Mouse (Mus musculus): ENCODE measurements around the gene Ring1.
A peak's percentile ranks its signal among the peaks of the same experiment; 100 is the strongest.

The Ring1 gene

DNA sequence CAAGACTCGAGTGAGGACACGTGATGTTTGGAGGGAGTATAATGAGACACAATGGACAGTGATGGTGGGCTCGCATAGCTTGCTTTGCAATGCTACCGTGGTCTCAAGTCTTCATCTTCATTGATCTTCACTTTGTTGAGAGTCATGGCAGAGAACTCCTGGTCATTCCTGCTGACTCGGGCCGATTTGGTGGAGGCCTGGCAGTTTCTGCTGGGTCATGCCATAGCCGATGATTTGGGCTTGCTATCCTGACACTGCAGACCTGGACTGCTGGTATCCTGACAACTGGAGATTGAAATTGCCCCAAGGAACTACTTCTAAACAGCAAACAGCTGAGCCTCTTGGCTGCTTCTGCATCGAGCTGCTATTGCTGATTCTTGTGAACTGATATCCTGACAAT lies 29.5 kb downstream of the Ring1 start:
- no peak for DNase-seq (ENCODE audit: inconsistent ontology term)

DNA sequence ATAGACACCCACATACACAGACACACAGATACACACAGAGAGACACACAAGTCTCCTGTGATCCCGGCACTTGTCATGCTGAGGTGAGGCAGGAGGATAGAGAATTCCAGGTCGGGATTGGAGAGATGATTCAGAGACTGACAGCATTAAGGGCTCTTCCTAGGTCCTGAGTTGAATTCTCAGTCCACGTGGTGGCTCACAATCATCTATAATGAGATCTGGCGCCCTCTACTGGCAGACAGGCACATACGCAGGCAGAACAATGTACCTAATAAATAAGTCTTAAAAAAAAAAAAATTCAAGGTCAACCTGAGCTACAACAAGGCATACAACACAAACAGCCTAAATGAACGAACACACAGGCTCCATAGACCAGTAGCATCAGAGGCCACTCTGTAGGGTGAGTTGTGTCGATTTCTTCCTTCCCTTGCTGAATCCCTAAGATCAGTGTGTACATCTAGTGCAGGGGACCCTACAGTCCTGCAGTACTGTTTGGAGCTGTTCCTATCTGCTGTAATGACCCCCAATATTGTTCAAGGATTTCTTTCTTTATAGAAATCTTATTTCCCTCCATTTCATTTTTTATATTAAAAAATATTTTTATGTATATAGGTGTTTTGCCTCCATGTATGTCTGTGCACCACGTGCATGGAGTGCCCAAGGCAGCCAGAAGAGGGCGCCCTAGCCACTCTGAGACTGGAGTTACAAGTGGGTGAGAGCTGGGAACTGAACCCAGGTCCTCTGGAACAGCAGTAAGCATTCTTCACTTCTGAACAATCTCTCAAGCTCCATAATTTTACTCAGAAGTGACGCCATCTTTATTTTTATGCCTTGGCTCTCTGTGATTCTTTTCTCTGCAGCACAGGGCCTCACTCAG lies 32.5 kb downstream of the Ring1 start:
- peak; percentile 38 for DNase-seq (ENCODE audit: inconsistent ontology term)

DNA sequence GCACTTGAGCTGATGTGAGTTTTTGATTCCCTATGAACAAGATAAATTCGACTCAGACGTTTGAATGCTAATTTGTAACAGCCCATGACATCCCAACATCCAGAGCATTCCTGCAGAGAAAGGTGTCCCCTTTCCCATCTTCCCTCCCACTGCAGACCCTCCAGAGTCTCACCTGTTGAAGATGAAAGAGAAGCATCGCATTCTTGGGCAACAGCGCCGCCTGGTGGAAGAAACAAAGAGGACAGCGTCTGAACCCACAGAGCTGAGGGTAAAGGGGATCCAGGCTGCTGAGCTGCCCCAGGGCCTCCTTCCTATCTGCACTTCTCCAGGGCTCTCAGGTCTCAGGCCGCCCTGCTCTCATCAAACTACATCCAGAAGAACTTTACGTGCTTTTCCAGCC lies 42.3 kb downstream of the Ring1 start:
- peak; percentile 10 for DNase-seq (ENCODE audit: inconsistent ontology term)

DNA sequence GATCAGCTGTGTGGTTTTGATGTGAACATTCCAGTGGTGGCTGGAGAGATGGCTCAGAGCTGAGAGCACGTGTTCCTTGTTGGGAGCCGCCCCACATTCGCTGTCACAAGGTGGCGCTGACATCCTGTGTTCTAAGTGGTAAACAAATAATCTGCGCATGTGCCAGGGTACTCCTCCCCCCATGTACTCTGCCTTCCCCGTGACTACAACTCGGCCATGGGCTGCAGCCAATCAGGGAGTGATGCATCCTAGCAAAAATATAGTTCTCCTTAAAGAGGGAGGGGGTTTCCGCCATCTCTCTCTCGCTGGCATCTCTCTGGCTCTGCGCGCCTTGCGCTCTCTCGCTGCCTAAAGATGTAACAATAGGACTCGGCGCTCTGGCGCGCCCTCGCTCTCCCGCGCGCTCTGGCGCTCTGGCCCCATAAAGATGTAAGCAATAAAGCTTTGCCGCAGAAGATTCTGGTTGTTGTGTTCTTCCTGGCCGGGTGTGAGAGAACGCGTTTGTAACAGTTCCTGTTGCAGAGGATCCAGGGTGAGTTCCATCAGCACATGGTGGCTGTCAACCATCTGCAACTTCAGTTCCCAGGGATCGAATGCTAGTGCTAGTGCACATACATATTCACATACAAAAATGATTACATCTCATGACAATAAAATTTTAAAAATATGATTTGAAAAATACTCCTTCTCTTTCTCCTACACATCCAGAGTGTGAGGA lies 43.1 kb downstream of the Ring1 start:
- DNase-seq (ENCODE audit: inconsistent ontology term): peak; percentile 97

DNA sequence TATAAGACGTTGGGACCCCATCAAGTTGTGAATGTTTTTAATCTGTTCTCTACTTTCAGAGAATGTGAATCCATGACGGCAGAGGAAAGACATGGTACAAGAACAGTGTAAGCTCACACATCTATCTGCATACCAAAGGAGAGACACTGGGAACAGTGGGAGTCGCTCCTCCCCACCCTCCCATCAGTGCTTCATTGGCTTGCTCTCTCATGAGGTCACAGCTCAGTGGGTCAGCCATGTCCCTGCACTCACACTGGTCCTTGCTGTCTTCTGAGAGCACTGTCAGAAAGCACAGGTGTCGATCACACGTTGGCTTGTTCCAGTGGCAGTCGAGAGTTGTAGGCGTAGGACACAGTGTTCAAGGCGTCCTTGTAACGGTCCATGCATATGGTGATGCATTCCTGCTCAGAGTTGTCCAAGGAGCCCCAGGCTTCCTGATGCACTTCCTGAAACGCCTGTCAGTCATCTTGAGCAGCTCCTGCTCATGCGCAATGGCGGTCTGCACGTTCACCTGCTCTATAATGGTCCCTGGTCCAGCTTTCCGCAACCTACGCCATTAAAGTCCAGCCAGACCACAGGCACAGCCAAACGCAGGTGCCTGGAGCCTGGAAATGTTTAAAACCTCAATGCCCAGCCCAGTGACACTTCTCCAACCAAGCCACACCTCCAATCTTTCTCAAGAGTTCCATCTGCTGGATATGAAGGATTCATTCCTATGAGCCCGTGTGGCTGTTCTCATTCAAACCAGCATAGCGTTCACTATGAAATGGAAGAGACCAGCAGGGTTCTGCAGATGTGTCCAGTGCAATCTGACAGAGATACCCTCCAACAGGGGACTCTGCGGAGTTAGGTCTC lies 44.1 kb downstream of the Ring1 start:
- DNase-seq (ENCODE audit: inconsistent ontology term): no peak

DNA sequence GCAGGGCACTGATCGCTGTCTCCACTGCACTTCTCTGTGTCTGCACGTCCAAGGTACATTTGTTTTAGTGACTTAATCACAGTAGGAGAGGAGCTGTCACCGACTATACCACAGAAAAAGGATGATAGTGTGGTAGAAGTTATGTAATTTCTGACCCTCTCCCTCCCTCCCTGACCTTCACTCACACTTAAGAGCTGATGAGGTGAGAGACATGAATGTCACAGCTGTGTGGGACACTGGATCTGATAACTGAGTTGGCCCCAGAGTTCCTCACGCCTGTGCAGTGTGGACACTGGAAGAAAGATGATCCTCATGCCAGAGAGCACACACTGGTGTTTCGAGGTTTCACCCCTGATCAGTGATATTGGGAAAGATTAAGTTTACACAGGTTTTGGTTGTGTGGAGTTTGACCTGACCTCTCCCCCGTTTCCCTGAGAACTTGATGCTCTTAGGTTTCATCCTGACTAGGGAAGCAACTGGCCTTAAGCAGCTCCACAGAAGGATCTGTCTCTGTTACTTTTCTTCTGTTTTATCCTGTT lies 44.9 kb downstream of the Ring1 start:
- no peak for DNase-seq (ENCODE audit: inconsistent ontology term)

DNA sequence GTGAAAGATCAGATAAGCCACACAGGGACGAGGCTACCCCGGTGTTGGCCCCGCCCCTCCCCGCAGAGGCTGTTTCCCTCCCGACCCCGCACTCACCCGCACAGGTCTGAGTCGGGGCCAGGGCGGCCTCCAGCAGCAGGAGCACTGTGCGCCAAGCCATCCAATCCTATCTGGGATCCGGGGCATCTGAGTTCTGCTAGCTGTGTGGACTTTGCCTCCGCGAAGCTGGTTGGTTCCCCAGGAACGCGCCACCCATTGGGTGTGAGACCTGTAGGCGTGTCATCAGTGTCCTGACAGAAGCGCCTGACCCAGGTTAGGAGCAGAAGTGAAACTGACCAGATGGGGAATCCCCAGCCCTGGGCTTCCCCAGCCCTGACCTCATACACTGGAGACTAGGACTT lies 45.8 kb downstream of the Ring1 start:
- peak; percentile 78 for DNase-seq (ENCODE audit: inconsistent ontology term)

DNA sequence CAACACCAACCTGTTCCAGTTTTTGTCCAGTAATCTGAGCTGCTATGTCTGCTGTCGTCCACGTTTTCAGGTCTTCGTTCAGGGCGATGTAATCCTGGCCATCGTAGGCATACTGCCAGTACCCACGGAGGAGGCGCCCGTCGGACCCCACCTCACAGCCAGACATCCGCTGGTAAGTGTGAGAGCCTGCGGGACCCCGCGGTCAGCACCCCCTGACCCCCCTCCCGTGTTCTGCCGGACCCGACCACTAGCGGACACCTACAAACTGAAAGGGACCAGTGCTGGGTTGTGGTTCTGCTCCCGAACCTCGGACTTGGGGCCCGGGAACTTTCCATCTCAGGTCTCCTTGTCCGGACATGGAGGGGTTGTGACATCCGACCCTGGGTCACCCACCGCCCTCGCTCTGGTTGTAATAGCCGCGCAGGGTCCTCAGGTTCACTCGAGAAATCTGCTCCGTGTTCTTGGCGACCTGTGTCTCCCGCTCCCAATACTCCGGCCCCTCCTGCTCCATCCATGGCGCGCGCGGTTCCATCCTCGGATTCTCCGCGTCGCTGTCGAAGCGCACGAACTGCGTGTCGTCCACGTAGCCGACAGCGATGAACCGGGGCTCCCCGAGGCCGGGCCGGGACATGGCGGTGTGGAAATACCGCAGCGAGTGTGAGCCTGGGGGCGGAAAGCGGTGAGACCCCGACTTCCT lies 46.5 kb downstream of the Ring1 start:
- peak; percentile 20 for DNase-seq (ENCODE audit: inconsistent ontology term)

DNA sequence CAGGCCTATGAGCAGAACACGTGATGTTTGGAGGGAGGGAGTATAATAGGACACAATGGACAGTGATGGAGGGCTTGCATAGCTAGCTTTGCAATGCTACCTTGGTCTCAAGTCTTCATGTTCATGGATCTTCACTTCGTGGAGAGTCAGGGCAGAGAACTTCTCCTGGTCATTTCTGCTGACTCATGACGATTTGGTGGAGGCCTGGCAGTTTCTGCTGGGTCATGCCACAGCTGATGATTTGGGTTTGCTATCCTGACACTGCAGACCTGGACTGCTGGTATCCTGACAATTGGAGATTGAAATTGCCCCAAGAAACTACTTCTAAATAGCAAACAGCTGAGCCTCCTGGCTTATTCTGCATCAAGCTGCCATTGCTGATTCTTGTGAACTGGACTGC lies 50.9 kb downstream of the Ring1 start:
- DNase-seq (ENCODE audit: inconsistent ontology term): no peak

DNA sequence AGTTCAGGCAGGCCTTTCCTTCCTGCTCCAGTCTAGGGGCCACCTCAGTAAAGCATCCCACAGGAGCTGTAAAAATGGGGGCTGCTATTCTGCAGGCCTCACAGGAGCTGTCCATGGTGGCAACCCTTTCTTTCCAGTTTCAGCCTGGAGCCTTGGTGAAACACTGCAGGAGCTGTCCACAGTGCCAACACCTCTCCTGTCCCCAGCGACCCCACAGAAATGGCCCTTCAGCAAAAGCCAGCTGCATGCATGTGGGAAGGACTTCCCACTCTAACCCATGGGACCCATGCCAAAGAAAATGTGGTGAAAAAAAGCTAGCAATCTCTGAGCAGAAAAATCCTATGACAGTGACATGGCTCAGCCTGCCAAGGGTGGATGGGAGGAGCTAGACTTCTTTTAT lies 51.8 kb downstream of the Ring1 start:
- DNase-seq (ENCODE audit: inconsistent ontology term): peak; percentile 40
